Mouse (Mus musculus) layer of hippocampus, adult 8-10 months (tissue): ENCODE data around the gene Tent4b. TPM values are rescaled to one million over a fixed set of nuclear protein-coding genes. Genes with fewer than 3 reads are reported as not detected.

ENCODE experiments used
- DNase-seq, 2 experiments: peaks; one replicate each; pipeline ENCODE4 v3.0.0; 2022; ENCODE audit warnings: low spot score in 2 of 2
- total RNA-seq, 4 experiments: library from RNA; stranded (reverse); gene quantifications; 2 replicates each; pipeline ENCODE4 v1.2.4; 2022

The Tent4b gene
- total RNA-seq, 4 experiments from 2014 or later = 33.6 to 42.9 (median 36.6) TPM

GRCm38 (mm10) chr8:88301589-88302437 is 102.8 kb downstream of the Tent4b start:
- no peak for DNase-seq

- DNase-seq = no peak
Measured at GRCm38 (mm10) chr8:88305814-88306213, 106.8 kb downstream of the Tent4b start.

DNA sequence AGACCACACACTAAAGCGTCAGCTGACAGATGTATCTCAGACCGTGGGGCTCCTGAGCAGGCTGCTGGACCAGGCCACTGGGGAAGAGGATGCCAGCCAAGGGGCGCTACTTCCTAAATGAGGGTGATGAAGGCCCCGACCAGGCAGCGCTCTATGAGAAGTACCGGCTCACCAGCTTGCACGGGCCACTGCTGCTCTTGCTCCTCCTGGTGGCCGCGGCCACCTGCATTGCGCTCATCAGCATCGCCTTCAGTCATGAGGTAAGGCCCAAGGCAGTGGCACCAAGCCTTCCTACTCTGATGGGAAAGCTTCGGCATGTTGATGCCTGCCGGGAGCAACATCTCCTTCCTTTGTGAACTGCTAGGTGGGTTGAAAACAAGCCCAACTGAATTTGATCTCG is 107.5 kb downstream of the Tent4b start:
- DNase-seq = no peak

DNA sequence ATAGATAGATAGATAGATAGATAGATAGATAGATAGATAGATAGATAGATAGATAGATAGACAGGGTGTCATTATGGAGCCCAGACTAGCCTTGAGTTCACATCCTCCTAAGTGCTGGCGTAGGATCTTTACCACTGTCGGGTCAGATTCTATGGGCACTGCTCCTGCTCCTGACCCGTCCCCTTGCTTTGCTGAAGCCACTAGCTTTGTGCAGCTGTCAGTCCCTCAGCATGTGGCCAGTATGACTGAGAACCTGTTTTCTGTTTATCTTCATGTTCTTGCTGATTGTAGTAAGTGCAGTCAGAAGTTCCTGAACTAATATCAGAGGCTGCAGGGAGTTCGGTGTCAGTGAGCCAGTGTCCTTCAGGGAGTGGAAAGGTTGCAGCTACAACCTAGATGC is 108.7 kb downstream of the Tent4b start:
- no peak for DNase-seq

Other genes starting within 250 kb of the Tent4b start
- 10 to 100 TPM; 28.3 to 31.3 (median 30.2) TPM for gene Zfp423, start 239.6 kb upstream of the Tent4b start, total RNA-seq
- 10 to 100 TPM; 30.2 to 41.1 (median 35.5) TPM for gene Cnep1r1, start 80.4 kb upstream of the Tent4b start, total RNA-seq
- gene Heatr3, start 61.4 kb upstream of the Tent4b start, total RNA-seq = 10 to 100 TPM; 27.0 to 35.1 (median 31.1) TPM
- gene Adcy7, start 73.2 kb downstream of the Tent4b start, total RNA-seq = 1 to 10 TPM; 2.7 to 7.4 (median 4.5) TPM
- 10 to 100 TPM; 36.2 to 51.8 (median 49.3) TPM for gene Brd7, start 163.0 kb downstream of the Tent4b start, total RNA-seq